Mouse (Mus musculus) spleen, adult 2 months (tissue): Measurements from ENCODE around the gene Zc3h12d.

ENCODE experiments used
- CTCF ChIP-seq: fragments of 200-500 bp; IDR thresholded peaks from 2 replicates; pipeline ENCODE4 v1.5.1; 2011; ENCODE audit warnings: mild to moderate bottlenecking, inconsistent platforms; ENCODE audit not compliant: insufficient read depth, insufficient read length, insufficient replicate concordance; ENCODE audit errors: extremely low read depth
- POLR2A ChIP-seq: fragments of 200-500 bp; IDR thresholded peaks from 2 replicates; pipeline ENCODE4 v1.6.1; 2011; ENCODE audit warnings: low read depth, low read length, inconsistent platforms

- TF ChIP-seq POLR2A (no peak), CTCF (no peak)
Observed at GRCm38 (mm10) chr10:7864184-7864583, 31.9 kb downstream of the Zc3h12d start.
